Mouse (Mus musculus): ENCODE data around the gene 1700023F06Rik. TPM values are rescaled to one million over a fixed set of nuclear protein-coding genes. Genes with fewer than 3 reads are reported as not detected.

1700023F06Rik gene
- total and polyA plus RNA-seq, 3 experiments: not detected

DNA sequence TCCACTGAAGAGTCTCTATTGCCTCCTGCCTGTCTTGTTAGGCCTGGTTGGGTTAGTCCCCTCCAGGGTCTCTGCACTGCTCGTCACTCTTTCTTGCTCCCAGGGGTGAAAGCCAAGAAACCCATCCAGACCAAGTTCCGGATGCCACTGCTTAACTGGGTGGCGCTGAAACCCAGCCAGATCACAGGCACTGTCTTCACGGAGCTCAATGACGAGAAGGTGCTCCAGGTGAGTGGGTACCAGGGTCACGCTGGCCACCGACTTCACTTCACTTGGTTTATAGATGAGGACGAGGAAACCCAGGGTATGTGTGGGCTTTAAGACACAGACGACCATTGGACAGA is 14.6 kb downstream of the 1700023F06Rik start:
- no peaks in the 10 kb centered on the region for H3K9me3 ChIP-seq (replicated peaks; ENCODE audit: low read length)
- TF ChIP-seq TBP (conservative IDR thresholded peaks at IDR 0.05; ENCODE audit: low read depth, low read length): no peak
- H3K36me3 ChIP-seq (replicated peaks in 1 of 2; ENCODE audit: control insufficient read depth in 1 of 2, insufficient read depth in 1 of 2, low read length in 1 of 2): peaks cover 98 to 100% of the 10 kb centered on the region in 2 experiments
- in situ Hi-C loops (cut with MboI; ENCODE audit: low pct_ligation_motif_present, low pct_unique_long_range_greater_than_20kb, low sequenced_read_pairs): no loop called here
- no peak for DNase-seq (ENCODE audit: extremely low read depth)
- H3K4me1 ChIP-seq (ENCODE audit: control insufficient read depth in 1 of 2, insufficient read depth in 2 of 2): peaks cover 0 to 13% of the 10 kb centered on the region in 2 experiments; a peak in 2 of 4 replicates
- H3K79me2 ChIP-seq (replicated peaks; ENCODE audit: control insufficient read depth, extremely low read depth, insufficient read depth, poor library complexity, severe bottlenecking): no peaks in the 10 kb centered on the region
- no peak overlapping the region for H3K9ac ChIP-seq (ENCODE audit: insufficient read depth, low read depth)
- no peak overlapping the region for H3K4me2 ChIP-seq (ENCODE audit: insufficient read depth, low read depth, poor library complexity, severe bottlenecking)
- H3K27me3 ChIP-seq (replicated peaks): no peaks in the 10 kb centered on the region
- no peak overlapping the region for H3K27ac ChIP-seq (ENCODE audit: insufficient read depth, low read depth)
- H3K4me3 ChIP-seq (replicated peaks in 1 of 3; ENCODE audit: low read depth in 2 of 3, low read length in 2 of 3, poor library complexity in 1 of 3): no peak overlapping the region
- dilution Hi-C loops (cut with MboI; ENCODE audit: extremely low pct_ligation_motif_present, extremely low pct_unique_long_range_greater_than_20kb, low sequenced_read_pairs): no loop called here

DNA sequence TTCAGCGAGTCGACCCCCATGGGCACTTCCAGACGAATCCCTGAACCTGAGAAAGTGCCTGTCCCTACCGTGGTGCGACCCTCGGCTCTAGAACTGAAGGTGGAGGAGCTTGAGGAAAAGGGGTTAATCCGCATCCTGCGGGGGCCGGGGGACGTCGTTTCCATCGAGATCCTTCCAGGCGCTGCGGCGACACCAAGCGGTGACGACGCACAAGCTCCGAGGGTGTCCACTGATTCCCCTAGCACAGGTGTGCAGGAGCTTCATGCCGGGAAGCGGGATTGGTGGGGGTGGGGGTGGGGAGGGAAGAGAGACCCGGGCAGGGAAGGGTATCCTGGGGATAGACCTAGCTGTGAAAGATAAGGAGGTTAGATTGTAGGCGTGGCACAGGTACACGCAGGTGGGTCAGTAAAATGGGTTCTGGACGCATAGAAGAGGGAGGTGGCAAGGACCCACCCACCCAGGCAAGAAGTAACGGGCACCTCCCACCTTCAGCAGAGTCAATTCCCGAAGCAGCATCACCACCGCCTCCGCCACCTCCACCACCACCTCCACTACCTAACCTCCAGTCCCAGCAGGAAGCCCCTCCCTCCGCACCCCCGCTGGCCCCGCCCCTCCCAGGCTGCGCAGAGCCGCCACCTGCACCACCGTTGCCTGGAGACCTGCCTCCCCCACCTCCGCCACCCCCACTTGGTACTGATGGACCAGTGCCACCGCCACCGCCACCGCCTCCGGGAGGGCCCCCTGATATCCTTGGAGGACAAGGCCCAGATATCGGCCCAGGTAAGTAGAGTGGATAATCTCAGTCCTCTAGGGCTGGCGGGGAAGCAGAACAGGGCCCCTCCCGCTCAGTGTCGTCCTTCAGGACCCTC is 15.2 kb downstream of the 1700023F06Rik start:
- Histone ChIP-seq H3K36me3 (replicated peaks in 1 of 2; ENCODE audit: control insufficient read depth in 1 of 2, insufficient read depth in 1 of 2, low read length in 1 of 2) (peaks cover 97 to 99% of the 10 kb centered on the region in 2 experiments), H3K4me1 (ENCODE audit: control insufficient read depth in 1 of 2, insufficient read depth in 2 of 2) (peaks cover 0 to 13% of the 10 kb centered on the region in 2 experiments; a peak in 2 of 4 replicates), H3K4me2 (ENCODE audit: insufficient read depth, low read depth, poor library complexity, severe bottlenecking) (no peak overlapping the region), H3K4me3 (replicated peaks in 1 of 3; ENCODE audit: low read depth in 2 of 3, low read length in 2 of 3, poor library complexity in 1 of 3) (no peak overlapping the region), H3K9me3 (replicated peaks; ENCODE audit: low read length) (no peaks in the 10 kb centered on the region), H3K9ac (ENCODE audit: insufficient read depth, low read depth) (no peak overlapping the region), H3K27ac (ENCODE audit: insufficient read depth, low read depth) (no peak overlapping the region), H3K79me2 (replicated peaks; ENCODE audit: control insufficient read depth, extremely low read depth, insufficient read depth, poor library complexity, severe bottlenecking) (no peaks in the 10 kb centered on the region), H3K27me3 (replicated peaks) (no peaks in the 10 kb centered on the region)
- no peak for DNase-seq (ENCODE audit: extremely low read depth)
- TF ChIP-seq PAX5 (IDR thresholded peaks at IDR 0.05; ENCODE audit: low read length) (no peak), MAZ (IDR thresholded peaks at IDR 0.05; ENCODE audit: low read depth, low read length) (no peak), MXI1 (IDR thresholded peaks at IDR 0.05; ENCODE audit: low read depth, low read length) (no peak), HCFC1 (IDR thresholded peaks at IDR 0.05; ENCODE audit: low read depth, low read length) (no peak), RCOR1 (conservative IDR thresholded peaks at IDR 0.05; ENCODE audit: low read depth, low read length) (no peak), ZMIZ1 (IDR thresholded peaks at IDR 0.05; ENCODE audit: low read depth, low read length) (no peak), POLR2A (IDR thresholded peaks at IDR 0.05; ENCODE audit: low read depth, low read length) (no peak), SIN3A (IDR thresholded peaks at IDR 0.05; ENCODE audit: low read length) (no peak), EP300 (IDR thresholded peaks at IDR 0.05; ENCODE audit: low read length) (no peak), CHD2 (IDR thresholded peaks at IDR 0.05; ENCODE audit: low read length) (no peak), CHD1 (IDR thresholded peaks at IDR 0.05; ENCODE audit: low read depth, low read length) (no peak), MYC (IDR thresholded peaks at IDR 0.05; ENCODE audit: low read depth, low read length) (no peak), TCF12 (IDR thresholded peaks at IDR 0.05; ENCODE audit: low read depth, low read length) (no peak), RAD21 (IDR thresholded peaks at IDR 0.05; ENCODE audit: low read depth, low read length) (no peak)
- dilution Hi-C loops (cut with MboI; ENCODE audit: extremely low pct_ligation_motif_present, extremely low pct_unique_long_range_greater_than_20kb, low sequenced_read_pairs): no loop called here
- in situ Hi-C loops (cut with MboI; ENCODE audit: low pct_ligation_motif_present, low pct_unique_long_range_greater_than_20kb, low sequenced_read_pairs): no loop called here

Measured in CH12.LX (cell line).